Mouse (Mus musculus) liver (tissue): ENCODE results near the gene Gm28845.

Experiments used
- DNase-seq: peaks from one replicate; pipeline ENCODE4 v3.0.0-alpha.2; 2020; ENCODE audit warnings: mixed read lengths

The Gm28845 gene

GRCm38 (mm10) chr1:65119438-65119837 lies at the start of gene Gm28845:
TSS of gene Gm28845 (minus strand) at chr1:65119558.
- no peak for DNase-seq

GRCm38 (mm10) chr1:65167496-65167895 lies 48.1 kb upstream of the Gm28845 start:
- DNase-seq = no peak

- no peak for DNase-seq
These were observed 42.9 kb upstream of the Gm28845 start for GRCm38 (mm10) chr1:65162210-65162609.

- no peak for DNase-seq
These were observed 36.8 kb upstream of the Gm28845 start for GRCm38 (mm10) chr1:65156111-65156510.

GRCm38 (mm10) chr1:65154814-65155213 lies 35.5 kb upstream of the Gm28845 start:
- DNase-seq = no peak

- no peak for DNase-seq
These were observed 28.6 kb upstream of the Gm28845 start for GRCm38 (mm10) chr1:65147971-65148370.

GRCm38 (mm10) chr1:65147326-65147725 lies 28.0 kb upstream of the Gm28845 start:
- no peak for DNase-seq

- no peak for DNase-seq
These were observed 27.2 kb upstream of the Gm28845 start for GRCm38 (mm10) chr1:65146601-65147000.

GRCm38 (mm10) chr1:65144783-65145182 lies 25.4 kb upstream of the Gm28845 start:
- DNase-seq = no peak

GRCm38 (mm10) chr1:65137560-65137959 lies 18.2 kb upstream of the Gm28845 start:
- DNase-seq = no peak

- DNase-seq = no peak
These were observed 13.5 kb upstream of the Gm28845 start for GRCm38 (mm10) chr1:65132833-65133232.

- no peak for DNase-seq
These were observed 12.3 kb upstream of the Gm28845 start for GRCm38 (mm10) chr1:65131671-65132070.

- no peak for DNase-seq
These were observed 10.9 kb upstream of the Gm28845 start for GRCm38 (mm10) chr1:65130226-65130625.

GRCm38 (mm10) chr1:65129634-65130180 lies 10.3 kb upstream of the Gm28845 start:
- no peak for DNase-seq

- no peak for DNase-seq
These were observed 3.4 kb upstream of the Gm28845 start, which contains the start of gene D630023F18Rik for GRCm38 (mm10) chr1:65122574-65123372. TSS of gene D630023F18Rik (minus strand) at chr1:65123214.

- DNase-seq = no peak
These were observed 1.0 kb downstream of the Gm28845 start for GRCm38 (mm10) chr1:65118150-65118913.

GRCm38 (mm10) chr1:65113536-65114172 lies 5.7 kb downstream of the Gm28845 start:
- no peak for DNase-seq

GRCm38 (mm10) chr1:65112807-65113196 lies 6.6 kb downstream of the Gm28845 start:
- DNase-seq = no peak

GRCm38 (mm10) chr1:65112031-65112806 lies 7.1 kb downstream of the Gm28845 start:
- peak; percentile 80 for DNase-seq

- DNase-seq = no peak
These were observed 9.5 kb downstream of the Gm28845 start for GRCm38 (mm10) chr1:65109756-65110435.

GRCm38 (mm10) chr1:65109196-65109595 lies 10.2 kb downstream of the Gm28845 start:
- no peak for DNase-seq
